21 mouse cellular contexts compared by ENCODE assay signal in the genomic region with DNA sequence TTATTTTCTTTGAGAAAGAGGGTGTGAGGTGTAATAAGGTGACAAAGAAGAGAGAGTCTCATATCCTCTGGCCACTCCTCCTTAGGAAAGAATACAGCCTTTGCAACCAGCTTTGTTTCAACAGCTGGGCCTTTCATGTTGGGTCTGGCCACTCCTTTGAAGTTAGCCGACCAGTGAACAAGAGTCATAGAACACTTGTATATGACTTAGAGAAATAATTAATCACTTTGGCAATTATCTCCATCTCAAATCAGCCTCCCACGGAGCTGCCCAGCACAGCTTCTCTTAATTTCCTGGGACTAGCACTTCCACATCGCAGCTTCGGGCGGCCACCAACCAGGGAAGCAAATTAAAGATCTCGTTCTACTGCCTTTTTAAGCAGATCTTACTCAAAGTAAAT.
DNase-seq lines count a peak whose midpoint lies in the region; ATAC-seq and TF ChIP-seq lines count a peak whose summit lies in the region.
"Had no signal": no experiment of that assay in that cellular context is flagged by ENCODE, and none has a peak within 500 bp of the region (broad histone marks: within the 10 kb centered on the region; RNA-seq: fewer than 3 reads in every experiment).

No protein-coding gene starts in this region.

- no peak overlapping the region for H3K4me2 ChIP-seq in kidney, postnatal 0 days (ENCODE audit: low read length)
- no peak overlapping the region for H3K4me2 ChIP-seq in lung, embryonic 14.5 days
- H3K4me2 ChIP-seq: embryonic facial prominence, embryonic 12.5 days; forebrain, embryonic 13.5 days; forebrain, embryonic 15.5 days had no signal

- no peak for ATAC-seq in kidney, postnatal 0 days (replicated peaks; ENCODE audit: low FRiP score, low read depth)
- ATAC-seq in lung, embryonic 14.5 days (ENCODE audit: insufficient read depth) = no peak
- ATAC-seq: forebrain, embryonic 13.5 days; forebrain, embryonic 15.5 days; forebrain, postnatal 0 days had no signal

- peak; percentile 18 for DNase-seq in embryo, embryonic 11 days
- no peak for DNase-seq in embryo, embryonic 10 days (ENCODE audit: low spot score)
- DNase-seq in kidney, postnatal 0 days (ENCODE audit: low spot score) = peak; percentile 62
- DNase-seq in kidney, postnatal 36 days = no peak
- DNase-seq in lung, embryonic 14.5 days = peak; percentile 20
- no peak for DNase-seq in lung, postnatal 25 days (ENCODE audit: low spot score)
- peak; percentile 8 for DNase-seq in brain, embryonic 14.5 days (ENCODE audit: low read depth)
- no peak for DNase-seq in left cerebral cortex, postnatal 10 days (ENCODE audit: extremely low spot score in 1 of 2, low spot score in 2 of 2)
- DNase-seq: adrenal gland, adult 2 months; adrenal gland, postnatal 10 days; adrenal gland, postnatal 25 days; cerebellum, adult 11-12 months; cerebellum, adult 2 months; cerebellum, adult 9-10 months; cerebellum, postnatal 10 days; cerebellum, postnatal 25 days; forebrain, postnatal 0 days had no signal

- no peak overlapping the region for H3K4me3 ChIP-seq in kidney, postnatal 0 days (replicated peaks; ENCODE audit: low read depth, low read length)
- no peak overlapping the region for H3K4me3 ChIP-seq in lung, embryonic 14.5 days (ENCODE audit: low read depth, low read length)
- H3K4me3 ChIP-seq: embryonic facial prominence, embryonic 10.5 days; embryonic facial prominence, embryonic 12.5 days; forebrain, embryonic 13.5 days; forebrain, embryonic 15.5 days had no signal

- H3K9me3 ChIP-seq in kidney, postnatal 0 days (replicated peaks; ENCODE audit: low read length) = no peaks in the 10 kb centered on the region
- no peaks in the 10 kb centered on the region for H3K9me3 ChIP-seq in lung, embryonic 14.5 days (ENCODE audit: low read depth, low read length)
- H3K9me3 ChIP-seq: embryonic facial prominence, embryonic 10.5 days; embryonic facial prominence, embryonic 12.5 days; forebrain, embryonic 13.5 days; forebrain, embryonic 15.5 days had no signal

- no peak for TF ChIP-seq CTCF in kidney, postnatal 0 days (IDR thresholded peaks at IDR 0.05; ENCODE audit: low read depth)
- TF ChIP-seq CTCF in lung, embryonic 14.5 days (IDR thresholded peaks at IDR 0.05; ENCODE audit: low read depth) = no peak
- no peak for TF ChIP-seq CTCF in brain, embryonic 14.5 days (IDR thresholded peaks at IDR 0.05; ENCODE audit: borderline replicate concordance, extremely low read depth, insufficient read depth, insufficient read length)

- H3K27ac ChIP-seq in kidney, postnatal 0 days = no peak overlapping the region
- H3K27ac ChIP-seq in lung, embryonic 14.5 days (ENCODE audit: low read depth) = no peak overlapping the region
- H3K27ac ChIP-seq: embryonic facial prominence, embryonic 10.5 days; embryonic facial prominence, embryonic 12.5 days; forebrain, embryonic 13.5 days; forebrain, embryonic 15.5 days had no signal

- TF ChIP-seq POLR2A in brain, embryonic 14.5 days (IDR thresholded peaks at IDR 0.05; ENCODE audit: borderline replicate concordance, extremely low read depth, insufficient read depth, insufficient read length, poor library complexity, severe bottlenecking) = no peak

- no peaks in the 10 kb centered on the region for H3K27me3 ChIP-seq in kidney, postnatal 0 days (ENCODE audit: insufficient read depth, low read length)
- H3K27me3 ChIP-seq in lung, embryonic 14.5 days (ENCODE audit: insufficient read depth, low read length) = no peaks in the 10 kb centered on the region
- H3K27me3 ChIP-seq: embryonic facial prominence, embryonic 12.5 days; forebrain, embryonic 13.5 days; forebrain, embryonic 15.5 days had no signal

- no peaks in the 10 kb centered on the region for H3K36me3 ChIP-seq in kidney, postnatal 0 days (ENCODE audit: insufficient read depth, low read length)
- no peaks in the 10 kb centered on the region for H3K36me3 ChIP-seq in lung, embryonic 14.5 days (ENCODE audit: insufficient read depth)
- H3K36me3 ChIP-seq: embryonic facial prominence, embryonic 10.5 days; embryonic facial prominence, embryonic 12.5 days; forebrain, embryonic 15.5 days had no signal

- WGBS in kidney, postnatal 0 days = 31% methylated on average over 6 of the region's 6 CpGs
- WGBS in lung, embryonic 14.5 days = 43% methylated on average over 6 of the region's 6 CpGs

- intact Hi-C loops in left cerebral cortex, postnatal 10 days (cut with DNase I) = no loop called here

- no peak overlapping the region for H3K9ac ChIP-seq in kidney, postnatal 0 days (ENCODE audit: low read depth, low read length)
- H3K9ac ChIP-seq in lung, embryonic 14.5 days = no peak overlapping the region
- H3K9ac ChIP-seq: embryonic facial prominence, embryonic 12.5 days; forebrain, embryonic 13.5 days; forebrain, embryonic 15.5 days; forebrain, postnatal 0 days had no signal

- no peaks in the 10 kb centered on the region for H3K4me1 ChIP-seq in kidney, postnatal 0 days (replicated peaks; ENCODE audit: insufficient read depth, low read length)
- no peaks in the 10 kb centered on the region for H3K4me1 ChIP-seq in lung, embryonic 14.5 days (ENCODE audit: insufficient read depth)
- H3K4me1 ChIP-seq: embryonic facial prominence, embryonic 10.5 days; embryonic facial prominence, embryonic 12.5 days; forebrain, embryonic 13.5 days; forebrain, embryonic 15.5 days had no signal

Comparison
In these comparisons a context has a peak if more than half of its experiments do, and no peak if none do; other contexts are left out.
1. DNase-seq: peak in embryo, embryonic 11 days (single experiment), kidney, postnatal 0 days (single experiment), lung, embryonic 14.5 days (single experiment) and brain, embryonic 14.5 days (single experiment); none in embryo, embryonic 10 days (single experiment), kidney, postnatal 36 days (0 of 2), lung, postnatal 25 days (single experiment) and left cerebral cortex, postnatal 10 days (0 of 2).